Mouse (Mus musculus) duodenum, adult 2 months (tissue): ENCODE measurements around the gene Entpd4b. TPM values are rescaled to one million over a fixed set of nuclear protein-coding genes. Genes with fewer than 3 reads are reported as not detected.

Experiments used
- polyA plus RNA-seq: library from polyadenylated mRNA; depleted of rRNA; stranded (reverse); fragments of >200 nt; gene quantifications from 2 replicates; pipeline ENCODE4 v1.2.3, GENCODE M21; 2012; ENCODE audit warnings: low replicate concordance; rRNA removed

Entpd4b gene
- 7.3 and 18.7 TPM in 2 replicates for polyA plus RNA-seq

GRCm38 (mm10) chr14:69555110-69555831 is at the start of gene Entpd4b:
Entpd4b (plus strand) TSS chr14:69555424.

GRCm38 (mm10) chr14:69512449-69512848 is 42.8 kb upstream of the Entpd4b start, which contains the start of gene Gm27179:
Gm27179 (minus strand) TSS chr14:69512549.

Other genes starting within 250 kb of the Entpd4b start
- 31.0 and 53.5 TPM in 2 replicates for gene Gm16867, start 52.1 kb upstream of the Entpd4b start, polyA plus RNA-seq
- gene Gm27179, start 42.9 kb upstream of the Entpd4b start, polyA plus RNA-seq: 0.09 and 0.40 TPM in 2 replicates